Mouse (Mus musculus) urinary bladder, postnatal 4 days (tissue): ENCODE measurements around the gene Dusp16.

Experiments
- DNase-seq, 2 experiments: peaks; one replicate each; pipeline ENCODE4 v3.0.0; 2021 to 2022; ENCODE audit warnings: low spot score in 2 of 2

Dusp16 gene

GRCm38 (mm10) chr6:134793046-134793806 lies 801 bp upstream of the Dusp16 start:
- DNase-seq: no peak

DNA sequence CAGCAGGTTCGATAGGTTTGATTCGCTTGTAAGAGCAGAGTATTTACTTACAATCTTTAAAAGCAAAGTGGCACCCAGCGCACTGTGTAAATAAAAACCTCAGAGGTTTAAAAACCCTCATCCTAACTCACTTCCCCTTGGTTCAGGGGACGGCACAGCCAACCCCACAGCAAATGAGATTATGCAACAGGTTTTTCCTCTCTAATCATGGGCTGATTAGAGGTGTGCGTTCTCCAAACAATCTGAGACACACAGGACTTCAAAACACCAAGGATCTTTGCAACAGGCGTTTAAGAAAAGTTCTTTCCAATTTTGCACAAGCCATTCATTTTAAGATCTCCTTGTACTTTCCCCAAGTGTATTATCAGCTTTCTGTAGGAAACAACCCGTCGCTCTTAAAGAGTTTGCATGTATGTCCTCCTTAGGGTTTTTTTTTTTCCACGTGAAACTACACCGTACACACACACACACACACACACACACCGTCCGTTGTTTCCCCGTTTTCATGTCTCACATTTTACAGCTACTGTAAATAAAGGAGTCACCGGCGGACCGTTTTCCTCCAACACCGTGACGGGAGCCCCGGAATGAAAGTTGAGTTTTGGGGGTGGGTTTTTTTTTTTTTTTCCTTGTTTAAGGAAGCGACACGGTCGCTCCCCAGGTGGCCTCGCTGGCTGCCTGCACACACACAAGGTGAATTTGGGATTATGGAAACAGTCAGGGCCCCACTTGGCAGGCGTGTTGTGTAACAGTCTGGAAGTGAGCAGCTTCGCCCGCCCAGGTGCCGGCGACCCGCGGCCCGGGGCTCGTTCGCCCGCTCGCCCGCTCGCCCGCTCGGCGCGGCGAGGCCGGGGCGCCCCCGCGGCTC lies 940 bp downstream of the Dusp16 start:
- DNase-seq: peak in 1 of 2 experiments; percentile 19

DNA sequence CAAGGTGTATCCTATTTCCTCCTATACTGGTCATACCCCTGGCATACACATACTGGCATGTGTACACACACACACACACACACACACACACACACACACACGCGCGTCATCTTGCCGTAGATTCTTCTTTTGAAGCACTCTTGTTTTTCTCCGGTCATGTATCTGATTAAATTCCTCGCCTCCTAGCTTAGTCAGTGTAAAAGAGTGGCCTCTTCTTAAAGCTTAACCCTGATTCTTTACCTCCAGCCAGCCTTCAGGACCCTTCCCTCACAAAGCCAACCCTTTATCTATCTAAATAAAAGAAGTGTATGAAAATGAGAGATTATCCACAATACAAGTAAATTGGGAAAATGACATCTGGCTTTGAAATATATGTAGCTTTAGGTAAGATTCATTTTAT lies 3.3 kb downstream of the Dusp16 start:
- DNase-seq: no peak

GRCm38 (mm10) chr6:134786426-134786825 lies 6.0 kb downstream of the Dusp16 start:
- DNase-seq: no peak

- no peak for DNase-seq
Observed at GRCm38 (mm10) chr6:134782900-134783299, 9.5 kb downstream of the Dusp16 start.

DNA sequence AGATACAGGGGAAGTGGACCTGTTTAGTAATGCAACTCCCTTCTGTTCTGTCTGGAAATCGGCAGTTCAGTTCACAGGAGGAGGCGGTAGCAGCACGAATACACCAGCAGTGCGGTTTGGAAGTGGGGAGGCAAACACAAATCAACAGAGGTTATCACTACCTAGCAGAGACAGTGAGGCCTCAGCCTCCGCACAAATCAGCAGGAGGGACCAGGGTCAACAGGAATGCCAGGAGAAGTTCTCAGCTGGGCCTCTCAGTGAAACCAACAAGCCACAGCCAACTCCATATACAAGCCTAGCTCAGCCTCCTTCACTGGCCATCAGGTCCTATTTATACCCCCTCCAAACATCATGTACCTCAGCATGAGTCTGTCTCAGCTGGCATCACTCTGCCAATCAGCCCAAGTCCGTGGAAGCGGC lies 10.9 kb downstream of the Dusp16 start:
- DNase-seq: no peak

DNA sequence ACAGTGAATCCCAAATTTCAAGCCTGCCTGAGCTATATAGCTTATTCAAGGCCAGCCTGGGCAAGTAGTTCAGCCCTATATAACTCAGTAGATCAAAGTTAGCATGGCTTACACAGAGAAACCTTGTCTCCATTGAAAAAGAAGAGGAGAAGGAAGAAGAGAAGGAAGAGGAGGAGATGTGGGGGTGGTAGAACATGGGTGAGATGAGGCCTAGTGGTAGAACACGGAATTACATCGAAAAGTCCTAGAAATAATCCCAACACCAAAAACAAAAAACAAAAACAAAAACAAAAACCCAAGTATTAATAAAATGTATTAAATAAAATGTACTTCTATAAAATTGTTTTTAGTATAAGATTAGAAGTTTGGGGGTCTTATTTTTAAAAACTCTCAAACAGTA lies 12.4 kb downstream of the Dusp16 start:
- no peak for DNase-seq

- peak in 1 of 2 experiments; percentile 49 for DNase-seq
Observed at GRCm38 (mm10) chr6:134773961-134774360, 18.5 kb downstream of the Dusp16 start.

GRCm38 (mm10) chr6:134773292-134773893 lies 19.0 kb downstream of the Dusp16 start:
- DNase-seq: no peak

DNA sequence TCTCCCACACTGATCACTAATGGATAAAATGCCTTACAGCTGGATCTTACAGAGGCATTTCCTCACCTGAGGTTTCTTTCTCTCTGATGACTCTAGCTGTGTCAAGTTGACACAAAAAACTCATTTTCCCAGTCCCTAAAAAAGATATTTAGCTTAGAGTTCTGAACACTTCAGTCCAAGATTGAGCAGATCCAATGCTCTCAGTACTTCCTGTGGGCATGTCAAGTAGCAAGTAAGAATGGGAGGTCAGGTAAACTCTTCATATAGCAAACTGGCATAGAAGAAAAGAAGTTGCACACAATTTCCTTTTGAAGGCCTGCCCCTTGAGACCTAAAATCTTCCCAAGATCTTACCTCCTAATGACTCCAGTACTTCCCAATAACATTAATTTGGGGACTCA lies 22.1 kb downstream of the Dusp16 start:
- no peak for DNase-seq

- no peak for DNase-seq
Observed at GRCm38 (mm10) chr6:134764441-134765061, 27.9 kb downstream of the Dusp16 start.

DNA sequence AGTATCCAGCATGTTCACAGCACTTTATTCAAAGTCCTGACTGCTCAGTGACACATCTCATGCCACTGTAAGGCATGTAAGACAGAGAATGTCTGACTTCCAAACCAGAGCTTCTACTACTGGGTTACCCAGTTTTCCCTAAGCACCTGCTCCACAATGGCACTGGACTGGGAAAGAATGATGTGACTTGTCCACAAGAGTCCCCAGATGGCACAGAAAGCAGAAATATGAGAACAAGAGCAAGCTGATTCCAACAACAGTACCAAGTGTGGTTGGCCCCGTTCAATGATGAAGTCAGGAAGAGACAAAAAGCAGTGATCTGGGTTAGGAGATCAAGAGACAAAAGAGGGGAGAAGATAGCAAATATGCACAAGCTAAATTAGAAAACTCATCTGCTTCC lies 29.0 kb downstream of the Dusp16 start:
- DNase-seq: no peak

DNA sequence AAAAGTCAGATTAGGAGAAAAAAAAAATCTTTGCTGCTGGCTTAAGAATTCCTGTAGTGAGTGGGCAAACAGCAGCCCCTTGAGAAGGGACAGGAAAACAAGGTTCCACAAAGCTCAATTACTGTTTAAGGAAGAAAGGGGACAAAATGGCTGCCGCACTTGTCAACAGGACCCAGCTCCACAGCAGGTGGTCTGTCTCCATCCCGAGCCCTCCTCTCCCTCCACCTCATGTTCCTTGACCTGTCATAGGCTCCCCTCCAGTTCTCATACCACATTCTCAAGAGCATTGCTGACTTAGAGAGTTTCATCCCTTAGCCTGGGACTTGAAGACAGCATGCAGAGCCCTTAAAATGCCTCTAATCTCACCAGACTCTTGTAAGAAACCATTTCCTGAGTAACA lies 30.6 kb downstream of the Dusp16 start:
- no peak for DNase-seq

- DNase-seq: no peak
Observed at GRCm38 (mm10) chr6:134760926-134761544, 31.4 kb downstream of the Dusp16 start.

DNA sequence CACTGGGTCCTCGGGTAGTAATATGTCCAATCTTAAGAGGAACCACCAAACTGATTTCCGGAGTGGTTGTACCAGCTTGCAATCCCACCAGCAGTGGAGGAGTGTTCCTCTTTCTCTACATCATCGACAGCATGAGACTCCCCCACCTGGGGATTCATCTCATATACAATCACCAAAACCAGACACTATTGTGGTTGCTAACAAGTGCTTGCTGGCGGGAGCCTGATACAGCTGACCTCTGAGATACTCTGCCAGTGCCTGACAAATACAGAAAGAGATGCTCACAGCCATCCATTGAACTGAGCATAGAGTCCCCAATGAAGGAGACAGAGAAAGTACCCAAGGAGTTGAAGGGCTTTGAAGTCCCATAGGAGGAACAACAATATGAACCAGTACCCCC lies 36.4 kb downstream of the Dusp16 start:
- DNase-seq: no peak

- no peak for DNase-seq
Observed at GRCm38 (mm10) chr6:134753858-134754257, 38.6 kb downstream of the Dusp16 start.

GRCm38 (mm10) chr6:134753412-134753811 lies 39.0 kb downstream of the Dusp16 start:
- no peak for DNase-seq

DNA sequence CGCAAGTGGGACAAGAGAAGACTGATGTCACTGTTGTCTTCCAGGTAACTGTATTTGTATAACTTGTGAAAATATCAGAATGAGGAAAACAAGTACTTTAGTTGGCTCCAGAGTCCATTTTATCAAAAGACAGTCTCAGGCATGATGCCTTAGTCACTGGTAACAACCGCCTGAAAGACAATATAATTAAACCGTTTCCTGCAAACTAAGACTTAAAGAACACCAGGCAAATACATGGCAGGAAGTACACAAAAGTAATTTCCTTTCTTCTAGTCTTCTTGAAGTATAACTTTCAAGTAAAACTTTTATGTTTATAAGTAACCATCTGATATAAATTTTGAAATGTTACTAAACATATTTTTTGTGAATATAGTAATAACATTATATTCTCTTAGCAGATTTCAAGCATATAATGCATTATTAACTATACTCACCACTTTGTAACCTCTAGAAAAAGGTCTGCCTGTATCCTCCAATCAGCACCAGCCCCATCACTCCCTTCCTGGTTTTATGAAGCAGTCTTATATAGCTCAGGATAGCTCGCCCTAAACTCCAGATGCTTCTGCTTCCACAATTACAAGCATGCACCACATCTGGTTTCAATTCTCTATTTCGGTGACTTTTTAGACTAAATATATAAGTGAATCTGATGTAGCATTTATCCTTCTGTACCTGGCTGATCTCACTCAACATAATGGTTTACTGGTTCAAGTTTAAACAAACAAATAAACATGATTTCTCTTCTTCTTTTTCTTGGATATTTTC lies 40.4 kb downstream of the Dusp16 start:
- DNase-seq: no peak

- no peak for DNase-seq
Observed at GRCm38 (mm10) chr6:134751087-134751486, 41.3 kb downstream of the Dusp16 start.

DNA sequence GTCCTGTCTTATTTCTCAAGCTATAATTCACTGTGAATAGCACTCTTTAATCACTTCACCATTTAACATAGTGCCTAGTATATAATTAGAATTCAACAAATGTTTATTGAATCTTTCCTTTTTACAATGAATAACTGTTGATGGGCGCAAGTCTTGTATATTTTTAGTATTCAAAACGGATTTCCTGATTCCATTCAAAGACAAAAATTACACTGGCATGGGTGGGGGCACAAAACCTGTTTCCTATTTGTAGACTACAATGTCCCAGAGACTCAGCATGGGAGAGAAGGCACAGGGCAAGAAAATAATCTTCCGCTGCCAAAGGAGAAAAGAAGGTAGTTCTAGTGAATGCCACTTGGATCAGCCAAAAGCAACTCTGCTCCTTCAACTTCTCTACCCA lies 44.3 kb downstream of the Dusp16 start:
- no peak for DNase-seq

DNA sequence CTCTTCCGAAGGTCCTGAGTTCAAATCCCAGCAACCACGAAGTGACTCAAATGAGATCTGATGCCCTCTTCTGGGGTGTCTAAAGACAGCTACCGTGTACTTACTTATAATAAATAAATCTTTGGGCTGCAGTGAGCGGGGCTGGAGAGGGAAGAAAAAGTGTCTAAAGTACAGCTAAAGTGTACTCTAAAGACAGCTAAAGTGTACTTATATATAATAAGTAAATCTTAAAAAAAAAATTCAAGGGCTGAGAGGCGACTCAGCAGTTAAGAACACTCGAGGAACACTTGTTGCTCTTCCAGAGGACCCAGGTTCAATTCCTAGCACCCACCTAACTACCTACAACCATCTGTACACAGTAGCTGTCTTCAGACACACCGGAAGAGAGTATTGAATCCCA lies 46.5 kb downstream of the Dusp16 start:
- DNase-seq: no peak
